Mouse (Mus musculus): ENCODE results near the gene Pbx2.
A peak's percentile ranks its signal among the peaks of the same experiment; 100 is the strongest.

Pbx2 gene

GRCm38 (mm10) chr17:34631647-34632046 lies 40.6 kb downstream of the Pbx2 start:
- DNase-seq, result no peak

- peak; percentile 85 for DNase-seq
These were observed 41.2 kb downstream of the Pbx2 start for GRCm38 (mm10) chr17:34632261-34632691.

- DNase-seq, result no peak
These were observed 44.6 kb downstream of the Pbx2 start for GRCm38 (mm10) chr17:34635671-34636070.

- DNase-seq, result no peak
These were observed 46.4 kb downstream of the Pbx2 start for GRCm38 (mm10) chr17:34637459-34637858.

GRCm38 (mm10) chr17:34639461-34640255 lies 48.6 kb downstream of the Pbx2 start:
- DNase-seq, result no peak

- DNase-seq, result no peak
These were observed 49.9 kb downstream of the Pbx2 start for GRCm38 (mm10) chr17:34640778-34641601.

- DNase-seq, result no peak
These were observed 50.9 kb downstream of the Pbx2 start for GRCm38 (mm10) chr17:34641945-34642344.

GRCm38 (mm10) chr17:34643379-34643778 lies 52.3 kb downstream of the Pbx2 start:
- DNase-seq, result no peak

GRCm38 (mm10) chr17:34643944-34644343 lies 52.9 kb downstream of the Pbx2 start:
- no peak for DNase-seq

- peak; percentile 95 for DNase-seq
These were observed 53.5 kb downstream of the Pbx2 start, which contains the start of gene Fkbpl for GRCm38 (mm10) chr17:34644608-34645007. Gene Fkbpl, plus strand, starts transcription at chr17:34644764.

GRCm38 (mm10) chr17:34645256-34645829 lies 54.3 kb downstream of the Pbx2 start:
- DNase-seq, result no peak

- no peak for DNase-seq
These were observed 54.9 kb downstream of the Pbx2 start for GRCm38 (mm10) chr17:34645831-34646511.

Measured in right cerebral cortex, postnatal 25 days (tissue).